Mouse (Mus musculus) liver, embryonic 16.5 days (tissue): ENCODE data around the gene Gbf1. TPM values are rescaled to one million over a fixed set of nuclear protein-coding genes. Genes with fewer than 3 reads are reported as not detected.
"Not testable (repeated sequence)": the region's sequence is repeated elsewhere in the genome, so short reads cannot be mapped to it uniquely, and the experiment has no call there.

ENCODE experiments used
- ATAC-seq: fragments of 200-750 bp; cut with Nextera tagmentation; 2 replicates; pipeline ENCODE4 v1.8.0; 2017; ENCODE audit warnings: low read depth, mild to moderate bottlenecking, moderate number of reproducible peaks, moderate library complexity
- H3K27ac ChIP-seq: fragments of 300-500 bp; sonication (generic); 2 replicates; pipeline ENCODE4 v1.5.1; 2014; ENCODE audit warnings: mild to moderate bottlenecking, low read length
- H3K27me3 ChIP-seq: fragments of 300-500 bp; sonication (generic); 2 replicates; pipeline ENCODE4 v1.6.1; 2014; ENCODE audit warnings: low read depth, low read length, mixed read lengths; ENCODE audit not compliant: control insufficient read depth, insufficient read depth
- H3K36me3 ChIP-seq: fragments of 300-500 bp; sonication (generic); 2 replicates; pipeline ENCODE4 v1.6.1; 2014; ENCODE audit warnings: mild to moderate bottlenecking; ENCODE audit not compliant: control insufficient read depth, insufficient read depth
- H3K4me1 ChIP-seq: fragments of 300-500 bp; sonication (generic); 2 replicates; pipeline ENCODE4 v1.6.1; 2014; ENCODE audit warnings: low read depth, low read length, mixed read lengths; ENCODE audit not compliant: control insufficient read depth
- H3K4me2 ChIP-seq: fragments of 300-500 bp; sonication (generic); 2 replicates; pipeline ENCODE4 v1.6.1; 2014; ENCODE audit warnings: low read depth, low read length, mixed read lengths
- H3K4me3 ChIP-seq: fragments of 300-500 bp; sonication (generic); 2 replicates; pipeline ENCODE4 v1.5.1; 2014; ENCODE audit warnings: low read depth, mild to moderate bottlenecking, low read length
- H3K9ac ChIP-seq: fragments of 300-500 bp; sonication (generic); 2 replicates; pipeline ENCODE4 v1.6.1; 2014; ENCODE audit warnings: low read depth, low read length
- H3K9me3 ChIP-seq: fragments of 300-500 bp; sonication (generic); replicated peaks from 2 replicates; pipeline ENCODE4 v1.6.1; 2016; ENCODE audit warnings: low read length; ENCODE audit not compliant: control insufficient read depth
- WGBS: fragments of 180-500 bp; shearing (Covaris S2); extraction: QIAGEN DNeasy Blood & Tissue Kit; methylation state at CpG from one replicate; pipeline ENCODE4 v1.1.7; 2014; ENCODE audit not compliant: insufficient replicate concordance; 5-methylcytosine and 5-hydroxymethylcytosine counted together
- polyA plus RNA-seq: library from polyadenylated mRNA; unstranded; fragments of >200 nt; fragmentation: Nextera tagmentation; extraction: Ambion mirVana; gene quantifications from 2 replicates; pipeline ENCODE4 v1.2.1, GENCODE M21; 2015

Gbf1 gene
- polyA plus RNA-seq, 1 experiment from 2014 or later = 14.8 TPM

- ATAC-seq = peak; percentile 73
- Histone ChIP-seq H3K27ac (no peak overlapping the region), H3K36me3 (no peaks in the 10 kb centered on the region), H3K4me1 (peaks cover 25% of the 10 kb centered on the region), H3K27me3 (peaks cover 93% of the 10 kb centered on the region), H3K9me3 (no peaks in the 10 kb centered on the region), H3K9ac (peak overlapping the region; percentile 38; the same call in 1 of the 2 replicates), H3K4me2 (peak overlapping the region; percentile 90), H3K4me3 (peak overlapping the region; percentile 62)
- 2% methylated on average over 49 of the region's 49 CpGs for WGBS
Observed at GRCm38 (mm10) chr19:46136639-46137580, 15.4 kb upstream of the Gbf1 start.

GRCm38 (mm10) chr19:46140324-46140723 lies 12.0 kb upstream of the Gbf1 start:
- Histone ChIP-seq H3K4me1 (peaks cover 23% of the 10 kb centered on the region), H3K36me3 (no peaks in the 10 kb centered on the region), H3K27me3 (peaks cover 95% of the 10 kb centered on the region), H3K9me3 (no peaks in the 10 kb centered on the region), H3K4me3 (no peak overlapping the region), H3K27ac (no peak overlapping the region), H3K4me2 (no peak overlapping the region), H3K9ac (no peak overlapping the region)
- 36% methylated on average over 2 of the region's 2 CpGs for WGBS
- ATAC-seq = no peak

GRCm38 (mm10) chr19:46141091-46141490 lies 11.2 kb upstream of the Gbf1 start:
- Histone ChIP-seq H3K27me3 (peaks cover 94% of the 10 kb centered on the region), H3K4me1 (peaks cover 15% of the 10 kb centered on the region), H3K27ac (no peak overlapping the region), H3K9me3 (no peaks in the 10 kb centered on the region), H3K4me3 (no peak overlapping the region), H3K9ac (no peak overlapping the region), H3K36me3 (no peaks in the 10 kb centered on the region), H3K4me2 (no peak overlapping the region)
- ATAC-seq = no peak
- WGBS = 37% methylated on average over 6 of the region's 6 CpGs

GRCm38 (mm10) chr19:46147511-46148371 lies 4.6 kb upstream of the Gbf1 start, which contains the start of gene Pitx3:
TSS of gene Pitx3 (minus strand) at chr19:46148326.
- H3K27ac ChIP-seq = no peak within 1 kb of the TSS
- H3K36me3 ChIP-seq = no peaks in the 10 kb centered on the region
- ATAC-seq = no peak
- H3K9me3 ChIP-seq = no peaks in the 10 kb centered on the region
- H3K9ac ChIP-seq = no peak within 1 kb of the TSS
- WGBS = 2% methylated on average over 47 of the region's 47 CpGs
- peak within 1 kb of the TSS; percentile 57 for H3K4me3 ChIP-seq
- peaks cover 81% of the 10 kb centered on the region for H3K27me3 ChIP-seq
- peaks cover 15% of the 10 kb centered on the region for H3K4me1 ChIP-seq
- peak within 1 kb of the TSS; percentile 75 for H3K4me2 ChIP-seq

GRCm38 (mm10) chr19:46148372-46148760 lies 3.9 kb upstream of the Gbf1 start:
- Histone ChIP-seq H3K9me3 (no peaks in the 10 kb centered on the region), H3K4me3 (peak overlapping the region; percentile 57), H3K4me1 (peaks cover 19% of the 10 kb centered on the region), H3K9ac (no peak overlapping the region), H3K27me3 (peaks cover 74% of the 10 kb centered on the region), H3K36me3 (no peaks in the 10 kb centered on the region), H3K4me2 (peak overlapping the region; percentile 75), H3K27ac (no peak overlapping the region)
- under 1% methylated on average over 25 of the region's 27 CpGs for whole genome bisulfite sequencing
- ATAC-seq = peak; percentile 38

- Histone ChIP-seq H3K27me3 (peaks cover 67% of the 10 kb centered on the region), H3K36me3 (no peaks in the 10 kb centered on the region), H3K4me3 (no peak overlapping the region; the same call in 1 of the 2 replicates), H3K9me3 (no peaks in the 10 kb centered on the region), H3K4me1 (peaks cover 27% of the 10 kb centered on the region), H3K4me2 (peak overlapping the region; percentile 75; the same call in 1 of the 2 replicates), H3K27ac (no peak overlapping the region), H3K9ac (no peak overlapping the region)
- WGBS = 25% methylated on average over 12 of the region's 12 CpGs
- ATAC-seq = no peak
Observed at GRCm38 (mm10) chr19:46149091-46149490, 3.2 kb upstream of the Gbf1 start.

- peaks cover 5% of the 10 kb centered on the region; the same call in 1 of the 2 replicates for H3K36me3 ChIP-seq
Observed at GRCm38 (mm10) chr19:46165950-46166349, 13.6 kb downstream of the Gbf1 start.

GRCm38 (mm10) chr19:46167169-46167568 lies 14.9 kb downstream of the Gbf1 start:
- not testable (repeated sequence) for H3K27ac ChIP-seq, H3K27me3 ChIP-seq, ATAC-seq, H3K9me3 ChIP-seq, H3K4me2 ChIP-seq, H3K4me1 ChIP-seq, H3K9ac ChIP-seq, H3K4me3 ChIP-seq, H3K36me3 ChIP-seq
- WGBS = 69% methylated on average over 2 of the region's 2 CpGs

More at GRCm38 (mm10) chr19:46165950-46166349, 13.6 kb downstream of the Gbf1 start:
- Histone ChIP-seq H3K9ac (no peak overlapping the region), H3K4me2 (no peak overlapping the region), H3K9me3 (no peaks in the 10 kb centered on the region), H3K27me3 (no peaks in the 10 kb centered on the region), H3K27ac (no peak overlapping the region), H3K4me3 (no peak overlapping the region), H3K4me1 (no peaks in the 10 kb centered on the region)
- ATAC-seq = no peak
- WGBS = 71% methylated on average over 3 of the region's 3 CpGs
